Mouse (Mus musculus): ENCODE results near the gene Pcsk6. TPM values are rescaled to one million over a fixed set of nuclear protein-coding genes. Genes with fewer than 3 reads are reported as not detected.

The Pcsk6 gene
- total and polyA plus RNA-seq, 3 experiments: 0.01 TPM; not detected in 2

DNA sequence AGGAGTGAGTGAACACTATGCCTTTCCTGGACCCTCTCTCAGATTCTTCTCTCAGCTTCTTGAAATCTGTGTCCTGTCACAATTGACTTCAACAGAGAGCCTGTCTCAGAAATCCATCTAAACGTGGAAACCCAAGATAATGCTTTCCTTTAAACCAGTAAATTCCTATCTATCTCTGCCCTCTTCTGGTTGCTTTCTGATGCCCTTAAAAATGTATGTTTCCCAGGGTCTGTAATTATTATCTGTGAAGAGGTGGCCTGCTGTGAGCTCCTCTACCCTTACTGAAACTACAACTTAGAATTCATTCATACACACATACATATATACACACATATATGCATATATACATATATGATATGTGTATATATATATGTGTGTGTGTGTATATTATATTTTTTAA is 73.7 kb downstream of the Pcsk6 start (continued):
- TF ChIP-seq MYC (IDR thresholded peaks at IDR 0.05; ENCODE audit: low read depth, low read length) (no peak), NRF1 (IDR thresholded peaks at IDR 0.05; ENCODE audit: insufficient read depth, low read depth, low read length, poor library complexity, severe bottlenecking) (no peak), E2F4 (IDR thresholded peaks at IDR 0.05; ENCODE audit: borderline replicate concordance, low read depth, low read length) (no peak), POLR2AphosphoS5 (IDR thresholded peaks at IDR 0.05; ENCODE audit: borderline replicate concordance, low read depth, low read length) (no peak), CHD1 (IDR thresholded peaks at IDR 0.05; ENCODE audit: low read depth, low read length) (no peak), ZMIZ1 (IDR thresholded peaks at IDR 0.05; ENCODE audit: low read depth, low read length) (no peak), MEF2A (IDR thresholded peaks at IDR 0.05; ENCODE audit: extremely low read depth, insufficient replicate concordance, low read depth, low read length, poor library complexity, severe bottlenecking) (no peak), MAZ (IDR thresholded peaks at IDR 0.05; ENCODE audit: low read depth, low read length) (no peak), USF2 (IDR thresholded peaks at IDR 0.05; ENCODE audit: borderline replicate concordance in 1 of 2, insufficient read depth in 1 of 2, low read depth in 1 of 2, low read length in 2 of 2) (no peak), HCFC1 (IDR thresholded peaks at IDR 0.05; ENCODE audit: low read depth, low read length) (no peak), ELF1 (IDR thresholded peaks at IDR 0.05; ENCODE audit: low read depth, low read length) (no peak), NELFE (IDR thresholded peaks at IDR 0.05; ENCODE audit: low read depth, low read length) (no peak), RCOR1 (IDR thresholded peaks at IDR 0.05; ENCODE audit: low read depth, low read length) (no peak)

DNA sequence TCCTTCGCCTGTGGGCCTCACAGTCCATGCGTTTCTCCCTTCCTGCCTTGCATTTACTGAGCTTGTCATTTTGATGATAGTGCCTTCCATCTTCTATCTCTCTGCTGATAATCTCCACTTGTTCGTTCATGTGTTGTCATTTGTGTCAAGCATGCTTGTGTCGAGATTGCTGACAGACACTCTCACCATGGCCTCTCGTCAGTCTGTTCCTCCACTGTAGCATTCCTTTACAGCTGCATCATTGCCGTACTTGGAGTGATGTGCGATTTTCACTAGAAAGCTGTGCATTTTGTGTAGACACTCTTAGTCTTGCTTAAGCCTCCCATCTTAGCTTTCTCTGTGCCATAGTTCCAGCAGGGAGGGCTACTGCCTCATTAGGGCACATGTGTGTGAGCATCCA is 79.5 kb downstream of the Pcsk6 start:
- no peaks in the 10 kb centered on the region for H3K79me2 ChIP-seq (ENCODE audit: control insufficient read depth, insufficient read depth, low read length, poor library complexity)
- no peak overlapping the region for H3K27ac ChIP-seq (ENCODE audit: control insufficient read depth, low read depth, low read length)
- no peaks in the 10 kb centered on the region for H3K36me3 ChIP-seq (ENCODE audit: control insufficient read depth in 1 of 2, insufficient read depth in 2 of 2, low read length in 2 of 2)
- no peak for TF ChIP-seq EP300 (IDR thresholded peaks at IDR 0.05; ENCODE audit: low read depth in 1 of 2, low read length in 2 of 2)
- no peak for TF ChIP-seq NRF1 (IDR thresholded peaks at IDR 0.05; ENCODE audit: insufficient read depth, low read depth, low read length, poor library complexity, severe bottlenecking)
- TF ChIP-seq ZMIZ1 (IDR thresholded peaks at IDR 0.05; ENCODE audit: low read depth, low read length): no peak
- TF ChIP-seq SIN3A (IDR thresholded peaks at IDR 0.05; ENCODE audit: low read length): no peak
- no peak for TF ChIP-seq POLR2AphosphoS2 (IDR thresholded peaks at IDR 0.05; ENCODE audit: low read length)
- no peak for TF ChIP-seq MYB (IDR thresholded peaks at IDR 0.05; ENCODE audit: low read depth, low read length)
- no peak for TF ChIP-seq RCOR1 (IDR thresholded peaks at IDR 0.05; ENCODE audit: low read depth, low read length)
- TF ChIP-seq RAD21 (IDR thresholded peaks at IDR 0.05; ENCODE audit: low read depth, low read length): no peak
- no peak for TF ChIP-seq SMC3 (IDR thresholded peaks at IDR 0.05; ENCODE audit: low read depth, low read length)
- no peak for TF ChIP-seq JUND (IDR thresholded peaks at IDR 0.05; ENCODE audit: low read depth, low read length)
- no peak for TF ChIP-seq ELF1 (IDR thresholded peaks at IDR 0.05; ENCODE audit: low read depth, low read length)
- no peak for TF ChIP-seq MEF2A (IDR thresholded peaks at IDR 0.05; ENCODE audit: extremely low read depth, insufficient replicate concordance, low read depth, low read length, poor library complexity, severe bottlenecking)
- H3K4me1 ChIP-seq (ENCODE audit: control insufficient read depth in 1 of 2, insufficient read depth in 2 of 2, low read length in 2 of 2): no peaks in the 10 kb centered on the region
- no peak overlapping the region for H3K4me3 ChIP-seq (ENCODE audit: control insufficient read depth in 1 of 2, insufficient read depth in 1 of 2, low read depth in 2 of 2, low read length in 2 of 2)
- no peak overlapping the region for H3K9ac ChIP-seq (ENCODE audit: control insufficient read depth, low read depth, low read length, poor library complexity, severe bottlenecking)
- peaks cover 0 to 1% of the 10 kb centered on the region in 2 experiments; a peak in 2 of 4 replicates for H3K27me3 ChIP-seq (ENCODE audit: control insufficient read depth in 1 of 2, insufficient read depth in 2 of 2, low read length in 2 of 2)
- DNase-seq (ENCODE audit: low read depth, low spot score): no peak
- H3K9me3 ChIP-seq (replicated peaks; ENCODE audit: insufficient read depth, low read length): no peaks in the 10 kb centered on the region
